Mouse (Mus musculus) frontal cortex, postnatal 14 days (tissue): ENCODE measurements around the gene Cfap100.
A peak's percentile ranks its signal among the peaks of the same experiment; 100 is the strongest.

Experiments
- DNase-seq, 2 experiments: peaks; one replicate each; pipeline ENCODE4 v3.0.0; 2022; ENCODE audit warnings: low spot score in 2 of 2

Cfap100 gene

DNA sequence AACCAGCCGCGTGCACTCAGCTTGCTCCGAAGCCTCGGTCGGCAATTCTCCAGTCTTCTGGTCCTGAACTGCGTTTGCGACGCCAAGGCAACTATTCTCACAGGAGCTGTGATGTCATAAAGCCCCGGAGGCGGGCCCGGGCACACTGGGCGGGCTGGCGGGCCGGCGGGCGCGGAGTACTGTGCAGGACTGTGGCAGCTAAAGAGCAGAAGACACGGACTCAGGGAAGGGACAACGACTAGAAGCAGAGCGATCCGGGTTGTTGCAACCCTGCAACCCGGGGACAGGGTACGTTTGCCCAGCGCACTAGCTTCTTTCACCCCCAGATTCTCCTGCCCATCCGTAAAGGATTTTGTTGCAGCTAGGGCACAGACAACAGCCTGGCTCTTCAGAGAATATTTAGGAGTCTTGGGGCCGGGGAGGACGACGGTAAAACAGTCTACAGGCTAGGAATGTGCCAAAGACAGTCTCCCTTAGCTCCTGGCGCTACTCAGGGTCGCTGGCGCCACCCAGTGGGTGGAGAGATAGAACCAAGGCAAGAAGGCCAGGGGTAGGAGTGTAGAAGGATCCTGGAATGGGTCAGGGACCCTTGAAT lies at the start of gene Cfap100:
Gene Cfap100 (minus strand): TSS at position 418 of the 595 bp plus-strand sequence.
- DNase-seq = peak; percentile 69 to 70

DNA sequence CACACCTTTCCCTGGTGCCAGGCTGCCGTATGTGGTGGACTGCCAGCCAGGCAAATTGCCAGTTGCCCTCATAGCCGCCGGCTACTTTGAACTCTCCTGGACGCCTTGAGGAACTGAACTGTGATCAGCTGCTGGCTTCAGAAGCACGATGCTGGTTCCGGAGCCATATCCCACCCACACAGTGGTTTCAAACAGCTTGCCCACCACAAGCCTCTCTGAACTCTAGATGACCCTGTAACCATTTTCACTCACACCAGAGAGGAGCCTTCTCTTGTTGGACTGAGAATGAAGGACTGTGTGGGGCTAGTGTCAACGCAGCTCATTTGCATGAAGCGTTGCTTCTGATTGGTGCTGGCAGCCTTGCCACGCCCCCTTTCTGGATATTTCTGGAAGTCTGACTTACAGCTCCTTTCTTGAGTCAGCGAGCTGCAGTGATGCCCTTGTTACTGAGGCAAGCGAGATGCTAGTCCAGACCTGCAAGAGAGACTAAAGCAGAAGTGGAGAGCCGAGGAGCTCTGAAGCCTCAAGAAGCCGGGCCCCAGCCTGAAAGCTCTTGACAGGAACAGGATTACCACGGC lies 48.4 kb upstream of the Cfap100 start:
- peak in 1 of 2 experiments; percentile 38 for DNase-seq

DNA sequence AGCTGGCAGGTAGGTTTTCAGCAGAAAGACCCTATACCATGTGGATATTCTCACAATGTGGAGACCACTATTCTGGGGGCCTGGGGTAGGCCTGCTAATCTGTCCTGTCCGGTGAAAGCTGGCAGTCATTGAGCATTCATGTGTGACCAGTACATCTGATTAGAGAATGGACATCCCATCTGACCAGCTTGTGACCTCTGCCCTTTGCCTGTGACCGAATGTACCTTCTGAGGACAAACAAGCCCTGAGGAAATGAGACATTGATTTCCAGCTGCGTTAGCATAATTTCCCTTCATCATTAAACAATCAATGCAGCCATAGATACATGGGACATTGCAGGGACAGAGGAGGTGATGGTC lies 47.2 kb upstream of the Cfap100 start:
- DNase-seq = no peak

DNA sequence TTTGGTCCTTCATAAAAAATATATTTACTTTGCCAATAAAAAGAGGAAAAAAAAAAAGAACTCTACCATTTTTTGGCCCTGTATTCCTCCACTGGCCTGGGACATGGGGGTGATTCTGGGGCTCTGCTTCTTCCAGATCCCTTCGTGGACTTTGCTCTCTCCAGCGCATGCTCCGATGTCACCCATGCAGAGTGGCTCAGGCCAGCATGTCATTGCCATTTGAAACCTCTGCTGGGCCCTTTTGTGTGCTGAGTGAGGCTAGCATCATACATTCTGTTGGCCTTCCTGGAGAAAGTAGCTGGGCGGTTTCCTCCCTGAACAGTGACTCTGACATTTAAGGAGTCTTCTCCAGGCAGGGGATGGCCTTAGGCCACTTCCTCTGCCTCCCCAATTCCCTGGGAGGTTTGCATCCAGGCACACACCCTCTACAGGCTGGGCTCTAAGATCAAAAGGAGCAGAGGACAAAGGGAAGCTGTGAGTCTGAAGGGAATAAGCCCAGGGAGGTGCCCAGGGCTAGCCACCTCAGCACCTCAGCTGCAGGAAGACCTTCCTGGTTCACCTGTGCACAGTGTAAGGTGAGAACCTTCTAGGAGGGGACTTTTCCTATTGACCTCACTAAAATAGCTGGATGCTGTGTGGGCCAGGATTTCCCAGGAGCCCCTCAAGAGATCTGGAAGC lies 46.7 kb upstream of the Cfap100 start:
- no peak for DNase-seq

DNA sequence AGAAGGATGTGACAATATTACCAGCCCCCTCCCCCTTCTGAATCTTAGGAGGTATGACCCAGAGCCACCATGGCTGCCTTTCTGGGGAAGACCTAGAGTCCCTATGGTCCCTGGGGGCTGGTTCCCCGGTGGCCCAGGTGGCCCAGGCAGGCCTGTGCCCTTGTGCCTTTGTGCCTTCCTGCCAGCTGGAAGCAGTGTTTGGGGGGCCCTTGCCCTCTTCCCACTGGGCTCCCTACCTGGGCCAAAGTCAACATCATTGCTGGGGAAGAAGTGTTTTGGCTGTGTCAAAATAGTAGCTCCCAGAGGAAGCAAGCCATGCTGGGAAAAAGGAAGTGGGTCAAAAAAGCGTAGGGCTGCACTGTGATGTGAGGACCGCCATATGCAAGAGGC lies 45.8 kb upstream of the Cfap100 start:
- DNase-seq = no peak

DNA sequence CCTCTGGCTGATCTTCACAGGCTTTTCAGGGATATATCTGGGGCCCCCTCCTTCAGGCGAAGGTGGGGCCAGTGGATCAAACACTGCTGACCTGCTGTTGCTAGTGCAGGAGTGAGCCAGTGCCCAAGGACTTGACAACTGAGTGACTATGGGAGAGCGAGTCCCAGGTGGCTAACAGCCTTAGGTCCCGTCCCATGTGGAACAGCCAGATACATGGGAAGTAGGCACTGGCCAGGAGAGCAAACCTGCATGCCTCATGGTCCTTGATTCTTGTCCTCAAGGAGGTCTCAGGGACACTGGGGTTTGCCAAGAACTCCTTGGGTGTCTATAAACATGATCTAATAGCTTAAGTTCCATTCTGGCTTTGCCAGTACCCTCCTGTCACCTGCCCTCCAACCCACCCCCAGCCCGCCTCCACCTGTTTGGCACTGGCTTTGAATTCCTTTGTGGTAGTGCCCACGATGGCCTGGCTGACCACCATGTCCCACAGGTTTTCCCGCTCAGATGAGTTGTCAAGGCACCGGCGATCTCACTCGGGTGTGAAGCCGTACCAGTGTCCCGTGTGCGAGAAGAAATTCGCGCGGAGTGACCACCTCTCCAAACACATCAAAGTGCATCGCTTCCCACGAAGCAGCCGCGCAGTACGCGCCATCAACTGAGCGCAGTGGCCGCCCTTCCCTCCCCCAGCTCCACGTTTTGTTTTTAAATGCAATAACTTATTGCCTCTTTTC lies 45.2 kb upstream of the Cfap100 start:
- DNase-seq = no peak

DNA sequence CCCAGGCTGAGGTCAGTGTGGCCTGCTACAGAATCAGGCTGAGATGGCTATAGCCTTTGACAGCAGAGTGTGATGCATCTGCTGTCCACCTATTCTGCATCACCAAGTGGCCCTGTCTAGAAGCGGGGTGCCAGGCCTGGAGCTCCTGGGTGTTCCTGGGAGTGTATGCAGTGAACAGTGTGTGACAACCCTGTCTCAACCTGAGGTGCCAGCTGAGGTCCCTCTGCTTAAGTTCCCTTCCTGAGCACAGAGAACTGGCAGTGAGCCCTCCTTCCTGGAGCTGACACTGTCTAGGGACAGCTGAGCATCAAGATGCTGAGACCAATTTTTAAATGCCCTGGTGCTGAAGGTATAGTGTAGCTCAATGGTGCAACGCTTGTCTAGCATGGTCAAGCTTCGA lies 44.1 kb upstream of the Cfap100 start:
- DNase-seq = no peak

DNA sequence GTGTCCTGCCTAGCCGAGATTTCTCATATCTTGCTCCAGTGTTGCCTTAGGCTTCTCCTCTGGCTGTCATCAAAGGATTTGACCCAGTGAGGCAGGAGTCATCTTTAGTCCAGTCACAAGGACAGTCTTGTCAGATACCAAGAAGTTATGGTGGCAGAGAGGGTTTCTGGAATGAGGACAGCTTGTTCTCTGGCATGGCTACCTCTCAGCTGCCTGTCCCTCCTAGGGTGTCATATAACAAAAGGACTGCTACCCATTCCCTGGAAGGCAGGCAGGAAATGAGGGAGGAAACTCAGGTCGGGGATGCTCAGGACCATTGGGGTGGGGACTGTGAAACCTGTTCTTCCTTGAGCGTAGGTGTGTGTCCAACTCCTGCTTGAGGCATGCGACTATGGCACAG lies 43.5 kb upstream of the Cfap100 start:
- no peak for DNase-seq

DNA sequence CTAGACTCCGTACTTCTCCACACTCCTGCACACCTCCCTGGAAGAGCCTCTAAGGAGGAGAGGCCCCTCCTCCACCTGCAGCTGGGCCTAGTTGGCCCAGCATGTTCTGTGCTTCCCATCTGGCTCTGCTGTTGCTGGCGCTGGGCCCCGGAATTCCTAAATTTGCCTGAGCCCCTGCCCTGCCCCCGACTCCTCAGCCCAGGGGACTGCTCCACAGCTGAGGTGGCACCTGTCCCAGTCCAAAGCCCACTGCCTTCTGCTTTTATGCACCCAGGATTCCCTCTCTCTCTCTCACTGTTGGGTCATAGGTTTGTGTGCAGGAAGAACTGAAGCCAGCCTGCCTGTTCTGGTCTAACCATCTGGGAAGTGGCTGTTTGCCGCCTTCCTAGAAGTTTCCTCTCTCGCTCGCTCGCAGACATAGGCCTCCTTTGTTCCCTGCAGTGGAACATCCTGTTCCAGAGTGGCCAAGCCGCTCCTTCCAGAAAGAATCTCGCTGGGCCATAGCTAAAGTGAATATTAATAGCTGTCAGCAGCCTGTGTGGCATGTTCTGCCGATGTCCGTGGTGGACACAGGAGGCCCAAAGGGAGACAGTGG lies 42.4 kb upstream of the Cfap100 start:
- peak; percentile 46 to 48 for DNase-seq

DNA sequence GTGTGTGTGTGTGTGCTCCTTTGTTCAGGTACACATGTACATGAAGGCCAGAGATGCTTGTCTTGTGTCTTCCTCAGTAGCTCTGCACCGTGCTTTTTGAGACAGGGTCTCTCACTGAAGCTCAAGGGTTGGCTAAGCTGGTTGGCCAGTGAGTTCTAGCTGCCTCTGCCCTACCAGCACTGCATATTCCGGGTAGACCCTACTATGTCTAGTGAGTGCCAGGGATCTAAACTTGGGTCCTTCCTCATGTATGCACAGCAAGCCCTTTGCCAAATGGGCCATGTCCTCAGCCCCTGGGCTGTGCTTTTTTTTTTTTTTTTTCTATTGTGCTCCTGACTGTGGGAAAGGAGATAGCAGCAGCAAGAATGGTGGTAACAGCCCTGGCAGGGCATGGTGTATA lies 41.7 kb upstream of the Cfap100 start:
- no peak for DNase-seq

DNA sequence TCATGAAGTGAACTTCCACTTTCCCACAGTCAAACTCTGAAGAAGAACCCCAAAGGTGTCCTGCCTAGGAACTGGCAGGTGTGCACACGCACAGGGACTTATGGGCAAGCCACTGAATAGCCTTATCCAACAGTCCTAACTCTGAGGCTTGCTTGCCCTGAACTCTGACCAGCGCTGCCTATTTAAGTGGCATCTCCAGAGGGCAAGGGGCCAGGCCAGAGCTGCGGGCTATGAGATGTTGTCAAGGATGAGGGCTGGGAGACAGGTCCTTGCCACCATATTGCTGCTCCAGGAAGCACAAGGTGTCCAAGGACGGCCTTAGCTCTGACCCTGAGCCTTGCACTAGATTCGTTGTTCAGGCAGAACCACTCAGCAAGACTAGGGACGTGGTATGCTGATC lies 40.4 kb upstream of the Cfap100 start:
- DNase-seq = no peak

DNA sequence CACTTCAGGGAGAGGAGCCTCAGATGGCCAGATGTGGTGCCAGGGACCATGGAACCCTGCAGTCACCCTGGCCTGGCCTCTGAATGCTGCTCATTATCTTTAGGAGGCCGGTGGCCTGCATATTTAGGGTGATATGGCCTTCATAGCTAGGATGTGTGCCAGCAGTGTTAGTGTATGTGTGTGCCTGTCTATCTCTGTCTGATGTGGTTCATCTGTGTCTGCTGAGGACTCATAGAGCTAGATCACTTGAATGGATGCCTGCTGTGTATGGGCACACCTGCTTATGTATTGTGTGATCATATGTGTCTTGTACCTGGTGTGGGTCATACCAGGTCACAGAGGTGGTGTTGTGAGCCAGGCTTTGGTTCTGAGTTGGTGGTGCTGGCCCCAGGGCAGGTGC lies 39.6 kb upstream of the Cfap100 start:
- DNase-seq = no peak

DNA sequence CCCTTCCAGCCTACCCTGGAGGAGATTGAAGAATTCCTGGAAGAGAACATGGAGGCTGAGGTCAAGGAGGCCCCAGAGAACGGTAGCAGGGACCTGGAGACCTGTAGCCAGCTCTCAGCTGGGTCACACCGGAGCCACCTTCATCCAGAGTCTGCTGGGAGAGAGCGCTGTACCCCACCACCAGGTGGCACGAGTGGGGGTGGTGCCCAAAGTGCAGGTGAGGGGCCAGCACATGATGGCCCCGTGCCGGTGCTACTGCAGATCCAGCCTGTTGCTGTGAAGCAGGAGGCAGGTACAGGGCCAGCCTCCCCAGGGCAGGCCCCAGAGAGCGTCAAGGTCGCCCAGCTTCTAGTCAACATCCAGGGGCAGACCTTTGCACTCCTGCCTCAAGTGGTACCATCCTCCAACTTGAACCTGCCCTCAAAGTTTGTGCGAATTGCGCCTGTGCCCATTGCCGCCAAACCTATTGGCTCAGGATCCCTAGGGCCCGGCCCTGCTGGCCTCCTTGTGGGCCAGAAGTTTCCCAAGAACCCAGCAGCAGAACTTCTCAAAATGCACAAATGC lies 38.3 kb upstream of the Cfap100 start:
- DNase-seq = no peak

DNA sequence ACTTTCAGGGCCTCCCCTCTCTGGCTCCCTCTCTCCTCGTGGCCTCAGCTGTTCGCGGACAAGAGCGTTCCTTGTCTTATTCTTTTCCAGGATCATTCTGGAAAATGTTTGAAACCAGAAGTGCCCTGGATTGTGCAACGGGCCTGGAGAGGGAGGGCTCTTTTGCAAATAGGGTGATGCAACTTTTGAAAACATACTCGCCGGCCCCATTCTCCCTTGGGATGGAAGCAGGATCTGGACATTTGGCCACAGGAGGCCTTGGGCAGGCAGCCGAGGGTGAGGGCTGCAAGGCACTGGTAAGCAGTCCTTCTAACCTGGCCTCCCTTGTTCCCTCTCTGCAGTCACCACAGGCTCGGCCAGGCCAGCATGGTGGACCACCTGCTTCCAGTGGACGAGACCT lies 37.5 kb upstream of the Cfap100 start:
- no peak for DNase-seq

DNA sequence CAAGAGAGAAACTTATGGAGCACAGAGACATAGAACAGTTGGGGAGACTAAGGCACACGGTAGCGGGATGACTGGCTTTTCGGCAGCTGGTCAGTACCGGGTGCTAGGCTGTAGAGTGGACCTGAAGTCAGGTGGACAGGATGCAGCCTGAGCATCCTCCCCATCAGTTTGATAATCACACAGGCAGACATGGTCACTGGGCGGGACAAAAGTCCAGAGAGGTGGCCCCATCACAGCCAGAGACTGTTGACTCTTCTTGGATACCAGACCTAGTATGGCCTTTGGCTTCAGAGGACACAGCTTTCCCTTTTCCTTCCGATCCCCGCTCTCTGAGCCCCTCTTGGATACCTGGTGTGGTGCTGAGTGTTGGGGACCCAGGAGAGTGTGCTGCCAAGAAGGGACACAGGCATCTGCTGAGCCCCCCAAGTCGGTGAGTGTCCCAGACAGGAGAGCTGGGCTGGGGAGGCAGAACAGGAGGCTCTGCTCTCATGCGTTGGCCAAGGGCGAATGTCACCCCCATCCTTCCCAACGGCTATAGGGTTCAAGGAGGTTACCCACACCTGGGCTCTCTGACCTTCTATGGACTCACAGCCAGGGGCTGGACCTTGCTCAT lies 36.5 kb upstream of the Cfap100 start:
- no peak for DNase-seq

DNA sequence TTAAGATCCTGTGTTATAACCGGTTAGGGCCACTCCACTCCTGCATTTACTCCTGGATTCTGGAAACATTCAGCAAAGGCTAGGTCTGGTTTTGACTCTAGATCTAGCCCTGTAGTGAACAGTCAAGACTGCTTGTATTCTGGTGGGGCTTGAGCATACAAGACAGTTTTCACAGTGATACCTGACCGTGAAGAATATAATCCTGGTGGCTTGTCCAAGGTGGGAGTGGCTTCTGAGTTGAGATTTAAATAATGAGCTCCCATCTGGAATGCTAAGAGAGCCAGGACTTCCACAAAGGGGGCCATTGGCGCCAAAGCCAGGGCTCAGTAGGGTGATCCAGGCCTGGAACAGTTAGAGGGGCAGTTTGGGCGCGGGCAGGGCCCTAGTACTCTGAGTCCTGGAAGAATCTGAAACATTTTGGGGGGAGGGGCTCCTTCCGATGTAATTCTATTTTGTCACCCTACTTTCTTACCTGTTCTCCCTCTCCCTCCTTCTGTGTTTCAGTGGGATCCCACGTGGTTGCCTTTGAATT lies 35.4 kb upstream of the Cfap100 start:
- DNase-seq = no peak

DNA sequence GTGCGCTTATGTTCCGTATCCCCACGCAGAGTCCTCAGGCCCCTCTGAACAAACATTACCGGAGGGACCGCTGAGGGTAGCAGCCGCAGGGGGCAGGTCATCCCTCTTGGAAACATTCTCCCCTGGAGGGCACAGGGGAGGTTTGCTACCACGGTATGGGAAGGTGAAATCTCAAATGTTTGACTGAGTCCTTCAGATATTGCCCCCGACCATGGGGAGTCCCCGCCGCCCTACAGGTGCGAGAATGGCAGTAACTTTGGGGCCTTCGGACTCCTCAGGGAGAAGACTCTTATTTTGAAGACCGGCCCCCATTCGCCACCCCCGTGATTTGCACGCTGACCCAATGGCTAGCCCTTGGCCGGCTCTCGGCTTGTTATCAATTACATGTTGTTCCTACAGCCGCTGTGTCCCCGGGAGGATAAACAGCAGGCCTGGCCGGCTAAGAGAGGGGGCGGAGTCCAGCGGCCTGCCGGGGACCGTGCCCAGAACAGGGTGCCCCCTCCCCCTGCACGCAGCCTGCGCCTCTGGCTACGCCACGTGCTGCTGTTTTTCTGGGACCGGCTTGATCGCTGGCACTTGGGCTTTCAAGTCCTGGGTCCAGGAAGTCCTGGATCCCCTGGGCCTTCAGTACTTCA lies 34.7 kb upstream of the Cfap100 start:
- DNase-seq = peak; percentile 73 to 83

DNA sequence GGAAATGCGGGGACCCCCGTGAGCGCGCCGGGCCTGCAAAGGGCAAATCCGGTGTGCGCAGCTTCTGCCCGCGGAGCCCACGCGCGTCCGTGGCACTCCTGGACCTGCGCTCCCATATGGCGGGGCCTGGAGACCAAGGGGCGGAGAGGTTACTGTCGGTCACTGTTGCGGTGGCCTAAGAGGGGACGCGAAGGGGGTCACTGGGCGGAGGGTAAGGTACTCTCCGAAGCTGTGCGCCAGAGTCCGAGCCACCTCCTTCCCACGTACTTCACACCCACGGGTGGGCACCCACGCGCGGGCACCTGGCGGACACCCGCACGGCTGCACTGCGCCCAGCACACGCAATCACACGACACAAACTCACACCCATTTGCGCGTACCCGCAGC lies 34.2 kb upstream of the Cfap100 start:
- peak in 1 of 2 experiments; percentile 30 for DNase-seq

DNA sequence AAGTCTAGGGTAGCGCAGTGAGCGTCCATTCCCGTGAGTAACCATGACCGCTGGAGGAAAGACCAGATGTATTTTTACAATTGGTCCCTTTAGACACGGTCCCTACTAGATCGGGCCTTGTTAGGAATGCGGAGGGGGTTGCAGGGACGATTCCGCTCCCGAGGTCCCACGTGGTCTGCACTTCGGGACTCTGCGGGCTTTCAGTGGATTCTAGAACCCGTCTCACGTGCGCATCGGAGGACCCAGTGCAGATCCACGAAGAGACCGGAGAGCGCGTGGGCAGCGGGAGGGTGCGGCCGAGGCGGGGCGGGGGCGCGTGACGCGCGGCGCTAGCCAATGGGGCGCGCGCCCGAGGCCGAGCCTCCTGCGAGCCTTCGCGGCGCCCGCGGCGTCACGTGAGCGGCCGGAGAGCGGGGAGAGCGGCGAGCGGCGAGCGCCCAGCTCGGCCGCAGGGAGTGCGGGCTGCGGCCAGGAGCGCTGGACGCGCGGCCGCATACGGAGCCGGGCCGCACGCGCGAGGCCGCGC lies 33.6 kb upstream of the Cfap100 start, which contains the start of gene Klf15:
Gene Klf15 (plus strand): TSS at position 396 of the 526 bp plus-strand sequence.
- peak; percentile 62 to 71 for DNase-seq

DNA sequence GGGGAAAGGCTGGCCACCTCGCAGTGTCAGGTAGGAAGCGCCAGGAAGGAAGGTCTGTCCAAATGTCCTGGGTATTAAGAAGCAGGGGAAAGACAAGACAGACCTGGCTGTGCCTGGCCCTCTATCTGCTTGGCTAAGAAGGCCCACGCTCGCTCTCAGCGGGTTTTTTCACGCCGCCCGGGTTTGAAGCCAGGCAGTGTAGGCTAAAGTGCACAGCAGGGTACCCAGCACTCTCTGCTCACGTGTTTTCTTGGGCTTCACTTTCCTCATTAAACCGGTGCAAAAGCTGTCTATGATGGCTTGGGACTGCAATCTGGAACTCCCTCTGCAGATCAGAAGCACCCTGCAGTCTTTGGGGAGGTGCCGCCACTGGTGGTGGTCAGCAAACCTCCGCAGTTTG lies 33.2 kb upstream of the Cfap100 start:
- DNase-seq = no peak

DNA sequence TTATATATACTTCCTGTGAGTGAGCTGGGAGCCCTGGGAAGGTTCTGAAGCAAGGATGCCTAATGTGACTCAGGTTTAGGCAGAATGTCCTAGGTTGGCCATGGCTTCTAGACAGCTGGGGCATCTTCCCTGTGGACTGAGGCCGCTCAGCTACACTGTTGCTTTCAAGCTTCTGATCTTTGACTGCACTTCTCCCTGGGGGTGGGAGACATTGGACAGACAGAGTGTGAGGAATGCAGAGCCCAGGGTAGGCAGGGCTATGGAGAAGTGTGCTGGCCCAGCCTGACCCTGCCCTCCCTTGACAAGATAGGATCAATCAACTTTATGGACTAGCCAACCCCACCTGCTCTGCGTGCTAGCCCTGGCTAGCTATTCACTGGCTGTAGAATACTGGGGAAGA lies 32.6 kb upstream of the Cfap100 start:
- DNase-seq = no peak
